Mouse (Mus musculus) lung, embryonic 15.5 days (tissue): ENCODE data around the gene 2610507B11Rik. TPM values are rescaled to one million over a fixed set of nuclear protein-coding genes. Genes with fewer than 3 reads are reported as not detected.
"Not testable (repeated sequence)": the region's sequence is repeated elsewhere in the genome, so short reads cannot be mapped to it uniquely, and the experiment has no call there.

ENCODE experiments used
- ATAC-seq: fragments of 200-750 bp; cut with Nextera tagmentation; 2 replicates; pipeline ENCODE4 v1.8.0; 2017; ENCODE audit warnings: moderate number of reproducible peaks, borderline replicate concordance; ENCODE audit not compliant: low FRiP score, low TSS enrichment; ENCODE audit errors: extremely low read depth
- H3K27ac ChIP-seq: fragments of 300-500 bp; sonication (generic); 2 replicates; pipeline ENCODE4 v1.5.1; 2015; ENCODE audit warnings: moderate library complexity, mild to moderate bottlenecking, inconsistent platforms
- H3K27me3 ChIP-seq: fragments of 300-500 bp; sonication (generic); 2 replicates; pipeline ENCODE4 v1.6.1; 2015; ENCODE audit warnings: inconsistent platforms
- H3K36me3 ChIP-seq: fragments of 300-500 bp; sonication (generic); 2 replicates; pipeline ENCODE4 v1.6.1; 2015; ENCODE audit warnings: inconsistent platforms
- H3K4me1 ChIP-seq: fragments of 300-500 bp; sonication (generic); 2 replicates; pipeline ENCODE4 v1.6.1; 2015; ENCODE audit warnings: inconsistent platforms
- H3K4me2 ChIP-seq: fragments of 300-500 bp; sonication (generic); 2 replicates; pipeline ENCODE4 v1.6.1; 2015; ENCODE audit warnings: inconsistent platforms, mild to moderate bottlenecking, moderate library complexity
- H3K4me3 ChIP-seq: fragments of 300-500 bp; sonication (generic); 2 replicates; pipeline ENCODE4 v1.5.1; 2015; ENCODE audit warnings: mild to moderate bottlenecking, inconsistent platforms
- H3K9ac ChIP-seq: fragments of 300-500 bp; sonication (generic); 2 replicates; pipeline ENCODE4 v1.6.1; 2015; ENCODE audit warnings: inconsistent platforms
- H3K9me3 ChIP-seq: fragments of 300-500 bp; sonication (generic); 2 replicates; pipeline ENCODE4 v1.6.1; 2016; ENCODE audit warnings: inconsistent platforms
- WGBS: fragments of 180-500 bp; shearing (Covaris S2); methylation state at CpG from one replicate; pipeline ENCODE4 v1.1.7; 2015; 5-methylcytosine and 5-hydroxymethylcytosine counted together
- polyA plus RNA-seq: library from polyadenylated mRNA; unstranded; fragments of >200 nt; fragmentation: Nextera tagmentation; extraction: Ambion mirVana; gene quantifications from 2 replicates; pipeline ENCODE4 v1.2.1, GENCODE M21; 2015

Gene 2610507B11Rik
- polyA plus RNA-seq, 1 experiment from 2014 or later = 75.9 TPM

DNA sequence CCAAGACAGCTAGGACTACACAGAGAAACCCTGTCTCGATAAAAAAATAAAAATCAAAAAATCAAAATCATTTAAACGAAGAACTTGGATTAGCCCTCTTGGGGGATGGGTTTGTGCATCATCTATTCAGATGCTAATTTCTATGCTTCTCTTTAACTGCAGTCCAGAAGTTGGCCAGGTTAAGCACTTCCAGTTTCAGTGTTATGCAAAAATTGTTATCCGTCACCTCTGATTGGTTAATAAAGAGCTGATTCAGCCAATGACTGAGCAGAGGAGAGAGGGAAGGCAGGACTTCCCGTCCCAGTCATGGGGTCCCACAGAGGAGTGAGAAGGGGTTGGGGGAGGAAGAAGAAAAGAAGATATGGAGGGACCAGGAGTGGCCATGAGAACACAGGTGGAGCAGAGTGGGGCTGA lies 13.8 kb upstream of the 2610507B11Rik start:
- 63% methylated on average over 4 of the region's 4 CpGs for WGBS
- H3K36me3 ChIP-seq = peaks cover 19% of the 10 kb centered on the region
- H3K27ac ChIP-seq = peak overlapping the region; percentile 55; the same call in 1 of the 2 replicates
- no peak overlapping the region for H3K9ac ChIP-seq
- H3K4me2 ChIP-seq = 0 out of 2 replicates have a peak overlapping the region, but pooled peaks have one; percentile 28
- no peaks in the 10 kb centered on the region for H3K27me3 ChIP-seq
- no peaks in the 10 kb centered on the region for H3K9me3 ChIP-seq
- H3K4me3 ChIP-seq = no peak overlapping the region
- no peak for ATAC-seq
- peaks cover 33% of the 10 kb centered on the region for H3K4me1 ChIP-seq

DNA sequence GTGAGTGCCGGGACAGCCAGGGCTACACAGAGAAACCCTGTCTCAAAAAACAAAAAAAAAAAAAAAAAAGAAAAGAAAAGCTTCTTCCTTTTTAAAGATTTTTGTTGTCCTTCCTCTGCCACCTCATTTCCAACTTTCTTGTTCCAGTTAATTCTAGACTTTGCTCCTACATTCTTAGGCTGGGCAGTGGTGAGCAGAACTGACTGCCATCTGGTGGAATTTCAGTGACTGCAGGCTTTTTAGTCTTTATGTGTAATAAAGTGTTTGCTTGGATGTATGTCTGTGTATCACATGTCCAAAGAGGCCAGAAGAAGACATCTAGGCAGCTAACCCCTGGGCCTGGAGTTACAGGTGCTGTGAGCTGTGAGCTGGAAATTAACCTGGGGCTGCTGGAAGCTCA lies 4.9 kb upstream of the 2610507B11Rik start:
- H3K9me3 ChIP-seq = no peaks in the 10 kb centered on the region
- H3K9ac ChIP-seq = no peak overlapping the region
- no peak overlapping the region for H3K4me3 ChIP-seq
- no peak overlapping the region for H3K27ac ChIP-seq
- H3K36me3 ChIP-seq = peaks cover 31% of the 10 kb centered on the region
- H3K4me2 ChIP-seq = no peak overlapping the region
- ATAC-seq = no peak
- peaks cover 12% of the 10 kb centered on the region; the same call in 1 of the 2 replicates for H3K27me3 ChIP-seq
- WGBS = 80% methylated on average over 1 of the region's 1 CpGs
- H3K4me1 ChIP-seq = no peaks in the 10 kb centered on the region

DNA sequence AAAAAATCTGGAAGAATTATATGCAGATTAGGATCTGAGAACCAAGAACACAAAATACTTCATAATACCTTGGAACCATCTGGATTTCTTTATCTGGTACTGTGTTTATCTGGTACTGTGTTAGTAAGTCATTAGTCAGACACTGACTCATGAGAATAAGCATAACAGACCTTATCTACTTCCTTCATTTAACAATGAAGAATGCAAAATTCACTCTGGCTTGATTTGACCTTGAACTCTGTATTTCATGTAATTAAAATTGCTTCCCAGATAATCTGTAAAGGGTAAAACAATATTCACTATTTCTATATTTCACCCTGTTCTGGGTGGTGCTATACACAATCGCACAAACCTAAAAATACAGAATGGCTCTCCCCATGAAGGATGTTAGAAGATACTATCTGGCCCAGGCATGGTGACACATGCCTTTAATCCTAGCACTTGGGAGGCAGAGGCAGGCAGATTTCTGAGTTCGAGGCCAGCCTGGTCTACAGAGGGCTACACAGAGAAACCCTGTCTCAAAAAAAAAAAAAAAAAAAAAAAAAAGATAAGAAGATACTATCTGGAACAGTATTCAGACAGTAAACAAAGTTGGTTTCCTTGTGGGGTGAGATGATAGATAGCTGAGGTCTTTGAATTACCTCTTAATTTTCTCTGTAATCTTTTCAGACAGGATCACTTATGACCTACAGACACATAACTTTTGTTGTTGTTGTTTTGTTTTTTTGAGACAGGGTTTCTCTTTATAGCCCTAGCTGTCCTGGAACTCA lies 878 bp upstream of the 2610507B11Rik start:
- Histone ChIP-seq H3K4me3 (peak overlapping the region; percentile 99), H3K4me1 (peaks cover 8% of the 10 kb centered on the region; the same call in 1 of the 2 replicates), H3K27me3 (peaks cover 12% of the 10 kb centered on the region; the same call in 1 of the 2 replicates), H3K4me2 (peak overlapping the region; percentile 77), H3K36me3 (peaks cover 26% of the 10 kb centered on the region), H3K9me3 (no peaks in the 10 kb centered on the region), H3K27ac (no peak overlapping the region), H3K9ac (no peak overlapping the region)
- ATAC-seq = no peak
- 88% methylated on average over 2 of the region's 2 CpGs for WGBS

DNA sequence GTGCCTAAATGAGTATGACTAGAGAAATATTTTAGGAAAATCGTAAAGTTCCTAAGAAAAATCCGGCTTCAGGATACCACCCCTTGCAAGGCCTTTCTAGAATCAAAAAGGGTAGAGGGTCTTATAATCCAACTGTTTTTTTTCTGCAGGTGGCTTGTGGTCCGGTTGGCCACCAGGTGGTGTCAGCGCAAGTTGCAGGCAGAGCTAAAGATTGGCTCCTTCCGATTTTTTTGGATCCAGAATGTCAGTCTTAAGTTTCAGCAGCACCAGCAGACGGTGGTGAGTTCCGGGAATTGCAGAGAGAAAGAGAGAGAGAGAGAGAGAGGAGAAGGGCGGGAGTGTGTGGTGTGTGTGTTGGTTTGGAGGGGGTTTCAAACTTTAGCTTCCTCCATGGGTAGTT lies 998 bp downstream of the 2610507B11Rik start:
- Histone ChIP-seq H3K36me3 (peaks cover 40% of the 10 kb centered on the region), H3K4me3 (peak overlapping the region; percentile 99), H3K27me3 (peaks cover 12% of the 10 kb centered on the region; the same call in 1 of the 2 replicates), H3K4me1 (peaks cover 8% of the 10 kb centered on the region; the same call in 1 of the 2 replicates), H3K9ac (peak overlapping the region; percentile 80; the same call in 1 of the 2 replicates), H3K4me2 (peak overlapping the region; percentile 77), H3K9me3 (no peaks in the 10 kb centered on the region), H3K27ac (peak overlapping the region; percentile 24; the same call in 1 of the 2 replicates)
- 2% methylated on average over 8 of the region's 8 CpGs for WGBS
- ATAC-seq = no peak

- Histone ChIP-seq H3K4me2 (no peak overlapping the region), H3K27me3 (peaks cover 2% of the 10 kb centered on the region; the same call in 1 of the 2 replicates)
Measured at GRCm38 (mm10) chr11:78265571-78265970, 4.0 kb downstream of the 2610507B11Rik start.

DNA sequence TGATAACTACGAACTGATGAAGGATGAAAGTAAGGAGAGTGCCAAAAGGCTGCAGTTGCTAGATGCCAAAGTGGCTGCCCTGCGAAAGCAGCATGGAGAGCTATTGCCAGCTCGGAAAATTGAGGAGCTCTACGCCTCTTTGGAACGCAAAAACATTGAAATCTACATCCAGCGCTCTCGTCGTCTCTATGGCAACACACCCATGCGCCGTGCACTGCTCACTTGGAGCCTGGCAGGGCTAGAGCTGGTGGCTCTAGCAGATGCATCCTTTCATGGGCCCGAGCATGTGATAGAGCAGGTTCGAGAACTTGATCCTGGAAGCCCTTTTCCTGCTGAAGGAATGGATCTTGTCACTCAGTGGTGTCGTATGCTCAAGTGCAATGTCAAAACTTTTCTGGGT lies 10.4 kb downstream of the 2610507B11Rik start:
- H3K27ac ChIP-seq = no peak overlapping the region
- peaks cover 96% of the 10 kb centered on the region for H3K36me3 ChIP-seq
- no peak overlapping the region for H3K9ac ChIP-seq
- H3K4me1 ChIP-seq = no peaks in the 10 kb centered on the region
- 83% methylated on average over 13 of the region's 13 CpGs for WGBS
- H3K4me2 ChIP-seq = no peak overlapping the region
- H3K4me3 ChIP-seq = no peak overlapping the region
- no peak for ATAC-seq
- no peaks in the 10 kb centered on the region for H3K9me3 ChIP-seq
- H3K27me3 ChIP-seq = no peaks in the 10 kb centered on the region

More at GRCm38 (mm10) chr11:78265571-78265970, 4.0 kb downstream of the 2610507B11Rik start:
- H3K9ac ChIP-seq = no peak overlapping the region
- H3K4me3 ChIP-seq = no peak overlapping the region
- H3K4me1 ChIP-seq = peaks cover 8% of the 10 kb centered on the region; the same call in 1 of the 2 replicates
- H3K9me3 ChIP-seq = no peaks in the 10 kb centered on the region
- 89% methylated on average over 6 of the region's 6 CpGs for WGBS
- no peak for ATAC-seq
- H3K36me3 ChIP-seq = peaks cover 67% of the 10 kb centered on the region
- no peak overlapping the region for H3K27ac ChIP-seq

DNA sequence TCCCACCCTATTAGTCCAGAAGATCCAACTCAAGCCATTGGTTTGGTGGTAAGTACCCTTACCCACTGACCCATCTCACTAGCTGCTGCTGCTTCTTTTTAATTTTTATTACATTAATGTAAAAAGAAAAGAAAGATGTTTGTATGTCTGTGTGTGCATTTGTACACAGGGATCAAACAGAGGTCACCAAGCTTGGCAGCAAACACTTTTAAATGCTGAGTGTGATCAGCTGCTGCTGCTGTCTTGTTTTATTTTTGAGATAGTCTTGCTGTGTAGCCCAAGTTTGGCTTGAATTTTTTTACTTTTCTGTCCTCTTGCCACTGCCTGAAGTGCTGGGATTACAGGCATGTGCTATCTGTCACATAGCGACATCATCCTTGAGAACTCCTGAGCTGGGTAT lies 14.0 kb downstream of the 2610507B11Rik start:
- ATAC-seq = no peak
- Histone ChIP-seq H3K4me2 (no peak overlapping the region), H3K27ac (no peak overlapping the region), H3K9me3 (no peaks in the 10 kb centered on the region), H3K36me3 (peaks cover 99% of the 10 kb centered on the region), H3K4me3 (no peak overlapping the region), H3K9ac (no peak overlapping the region), H3K4me1 (no peaks in the 10 kb centered on the region), H3K27me3 (no peaks in the 10 kb centered on the region)
- WGBS = 97% methylated on average over 1 of the region's 1 CpGs

GRCm38 (mm10) chr11:78276169-78276568 lies 14.6 kb downstream of the 2610507B11Rik start:
- not testable (repeated sequence) for H3K4me3 ChIP-seq, H3K4me2 ChIP-seq, H3K9me3 ChIP-seq, H3K27me3 ChIP-seq, H3K4me1 ChIP-seq, ATAC-seq, H3K9ac ChIP-seq, H3K27ac ChIP-seq
- peaks cover 100% of the 10 kb centered on the region for H3K36me3 ChIP-seq
- 89% methylated on average over 4 of the region's 4 CpGs for whole genome bisulfite sequencing

- no peak overlapping the region for H3K4me2 ChIP-seq
- no peak overlapping the region for H3K27ac ChIP-seq
- H3K9me3 ChIP-seq = no peaks in the 10 kb centered on the region
- WGBS = 84% methylated on average over 7 of the region's 7 CpGs
- no peaks in the 10 kb centered on the region for H3K27me3 ChIP-seq
- no peak overlapping the region for H3K9ac ChIP-seq
- no peaks in the 10 kb centered on the region for H3K4me1 ChIP-seq
- no peak for ATAC-seq
- H3K4me3 ChIP-seq = no peak overlapping the region
- H3K36me3 ChIP-seq = peaks cover 98% of the 10 kb centered on the region
Measured at GRCm38 (mm10) chr11:78278853-78279252, 17.3 kb downstream of the 2610507B11Rik start.

DNA sequence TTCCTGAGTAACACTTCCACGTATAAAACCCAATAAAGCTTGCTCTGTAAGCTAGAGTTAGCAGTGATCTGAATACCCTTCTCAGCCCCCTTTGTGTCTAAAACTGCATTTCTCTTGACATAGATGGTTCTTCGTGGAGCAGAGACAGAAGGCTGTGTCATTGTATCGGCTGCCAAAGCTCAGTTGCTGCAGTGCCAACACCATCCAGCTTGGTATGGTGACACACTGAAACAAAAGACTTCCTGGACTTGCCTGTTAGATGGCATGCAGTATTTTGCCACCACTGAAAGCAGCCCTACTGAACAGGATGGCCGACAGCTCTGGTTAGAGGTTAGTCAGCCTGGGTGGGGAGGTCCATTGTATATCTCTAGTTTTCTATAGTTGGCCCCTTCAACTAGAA lies 18.0 kb downstream of the 2610507B11Rik start:
- Histone ChIP-seq H3K4me3 (no peak overlapping the region), H3K27ac (no peak overlapping the region), H3K9me3 (no peaks in the 10 kb centered on the region), H3K27me3 (no peaks in the 10 kb centered on the region), H3K4me1 (no peaks in the 10 kb centered on the region), H3K9ac (no peak overlapping the region), H3K36me3 (peaks cover 98% of the 10 kb centered on the region), H3K4me2 (no peak overlapping the region)
- ATAC-seq = no peak
- 92% methylated on average over 4 of the region's 4 CpGs for WGBS

DNA sequence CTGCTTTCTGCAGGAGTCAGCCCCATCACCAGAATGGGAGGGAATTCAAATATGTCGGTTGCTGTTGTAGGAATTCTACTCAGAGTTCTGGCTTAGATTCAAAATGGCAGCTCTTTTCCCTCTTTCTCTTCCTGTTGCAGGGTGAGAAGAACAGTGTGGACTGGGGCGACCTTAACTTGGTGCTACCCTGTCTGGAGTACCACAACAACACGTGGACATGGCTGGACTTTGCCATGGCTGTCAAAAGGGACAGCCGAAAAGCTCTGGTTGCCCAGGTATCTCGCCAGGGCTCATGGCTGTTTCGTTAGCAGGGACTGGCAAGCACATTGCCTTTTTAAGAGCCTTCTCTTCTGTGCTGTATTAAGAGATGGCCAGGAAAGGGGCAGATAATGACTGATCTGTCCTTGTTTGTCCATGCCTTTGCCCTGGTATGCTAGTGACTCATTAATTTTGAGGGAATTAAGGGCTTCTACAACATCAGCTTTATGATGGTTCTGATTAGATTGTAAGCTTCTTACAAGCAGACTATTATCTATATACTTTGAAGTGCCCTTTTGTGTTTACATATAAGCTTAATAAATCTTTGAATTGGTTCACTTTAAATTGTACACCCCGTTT lies 27.7 kb downstream of the 2610507B11Rik start:
- Histone ChIP-seq H3K36me3 (peaks cover 62% of the 10 kb centered on the region), H3K27ac (no peak overlapping the region), H3K9me3 (no peaks in the 10 kb centered on the region), H3K4me2 (no peak overlapping the region), H3K27me3 (no peaks in the 10 kb centered on the region), H3K4me1 (no peaks in the 10 kb centered on the region), H3K9ac (no peak overlapping the region), H3K4me3 (no peak overlapping the region)
- 88% methylated on average over 7 of the region's 7 CpGs for WGBS
- ATAC-seq = no peak

DNA sequence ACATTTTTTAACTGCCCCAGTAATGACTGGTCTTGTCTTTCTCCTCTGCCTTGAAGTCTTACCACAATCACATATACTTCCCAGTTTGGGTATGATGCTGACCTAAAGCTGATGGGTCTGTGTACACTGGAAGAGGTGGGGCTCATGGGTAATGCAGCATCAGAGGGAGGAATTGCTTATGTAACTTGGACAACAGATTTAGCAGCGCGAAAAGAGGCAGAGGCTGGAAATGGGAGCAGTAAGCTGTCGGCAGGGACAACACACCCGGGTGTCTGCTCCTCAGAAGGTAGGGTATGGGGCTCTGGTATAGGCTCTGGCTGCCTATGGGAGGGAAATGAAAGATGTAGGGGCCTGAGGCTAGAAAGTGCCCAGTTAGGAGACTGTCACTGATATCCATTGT lies 29.1 kb downstream of the 2610507B11Rik start, which contains the start of gene BC030499:
BC030499 (plus strand) TSS at position 188 of the 400 bp plus-strand sequence.
- H3K27ac ChIP-seq = no peak within 1 kb of the TSS
- no peaks in the 10 kb centered on the region for H3K4me1 ChIP-seq
- ATAC-seq = no peak
- no peak within 1 kb of the TSS for H3K4me3 ChIP-seq
- H3K9me3 ChIP-seq = no peaks in the 10 kb centered on the region
- no peak within 1 kb of the TSS for H3K9ac ChIP-seq
- no peaks in the 10 kb centered on the region for H3K27me3 ChIP-seq
- WGBS = 90% methylated on average over 4 of the region's 4 CpGs
- no peak within 1 kb of the TSS for H3K4me2 ChIP-seq
- peaks cover 48% of the 10 kb centered on the region for H3K36me3 ChIP-seq
